Mouse (Mus musculus) cerebellum, adult 2 months (tissue): ENCODE measurements around the gene Acp2.

Experiments
- CTCF ChIP-seq: fragments of 200-500 bp; IDR thresholded peaks from 2 replicates; pipeline ENCODE4 v1.5.1; 2011; ENCODE audit warnings: low read depth, mild to moderate bottlenecking, control low read depth, low read length, moderate library complexity, borderline replicate concordance; ENCODE audit not compliant: insufficient read depth
- POLR2A ChIP-seq: fragments of 200-500 bp; IDR thresholded peaks from 2 replicates; pipeline ENCODE4 v1.6.1; 2011; ENCODE audit warnings: low read length, control low read depth, borderline replicate concordance; ENCODE audit not compliant: insufficient read depth

DNA sequence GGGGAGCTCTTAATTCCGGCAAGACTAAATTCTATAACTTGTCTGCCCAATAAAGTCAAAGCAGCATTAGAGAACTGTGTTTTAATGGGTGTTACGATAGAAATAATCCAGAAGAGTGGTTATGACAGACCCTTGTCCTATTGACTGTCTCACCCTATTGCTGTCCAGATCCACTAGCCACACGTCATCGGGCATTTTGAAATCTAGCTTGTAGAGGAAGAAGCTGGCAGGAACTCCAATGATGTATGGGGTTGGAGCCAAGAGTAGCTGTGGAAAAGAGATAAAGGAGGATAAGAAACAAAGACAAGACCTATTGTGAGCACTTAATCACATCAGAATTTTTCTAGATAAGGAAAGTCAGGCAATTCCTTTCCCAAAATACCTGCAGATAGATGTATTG lies 27.2 kb upstream of the Acp2 start:
- TF ChIP-seq POLR2A, result no peak
- no peak for TF ChIP-seq CTCF
